Mouse (Mus musculus) limb, embryonic 11.5 days (tissue): ENCODE data around the gene Akap13. TPM values are rescaled to one million over a fixed set of nuclear protein-coding genes. Genes with fewer than 3 reads are reported as not detected.
"Not testable (repeated sequence)": the region's sequence is repeated elsewhere in the genome, so short reads cannot be mapped to it uniquely, and the experiment has no call there.

Experiments used
- ATAC-seq: fragments of 200-750 bp; cut with Nextera tagmentation; 2 replicates; pipeline ENCODE4 v1.8.0; 2017; ENCODE audit warnings: low read depth; ENCODE audit not compliant: insufficient number of reproducible peaks, low FRiP score, low TSS enrichment
- DNase-seq: peaks from one replicate; pipeline ENCODE4 v3.0.0-alpha.2; 2015; ENCODE audit warnings: low spot score
- H3K27ac ChIP-seq: fragments of 300-500 bp; sonication (generic); replicated peaks from 2 replicates; pipeline ENCODE4 v1.5.1; 2014; ENCODE audit warnings: low read depth, mild to moderate bottlenecking, low read length
- H3K27me3 ChIP-seq: fragments of 300-500 bp; sonication (generic); 2 replicates; pipeline ENCODE4 v1.6.1; 2014; ENCODE audit warnings: mild to moderate bottlenecking, low read length, mixed read lengths; ENCODE audit not compliant: control insufficient read depth, insufficient read depth
- H3K36me3 ChIP-seq: fragments of 300-500 bp; sonication (generic); 2 replicates; pipeline ENCODE4 v1.6.1; 2014; ENCODE audit warnings: mild to moderate bottlenecking, low read length, moderate library complexity, mixed read lengths; ENCODE audit not compliant: control insufficient read depth, insufficient read depth
- H3K4me1 ChIP-seq: fragments of 300-500 bp; sonication (generic); 2 replicates; pipeline ENCODE4 v1.6.1; 2014; ENCODE audit warnings: low read length, mixed read lengths; ENCODE audit not compliant: control insufficient read depth, insufficient read depth
- H3K4me2 ChIP-seq: fragments of 300-500 bp; sonication (generic); 2 replicates; pipeline ENCODE4 v1.6.1; 2014; ENCODE audit warnings: low read depth, mild to moderate bottlenecking, moderate library complexity; ENCODE audit not compliant: severe bottlenecking
- H3K4me3 ChIP-seq: fragments of 300-500 bp; sonication (generic); 2 replicates; pipeline ENCODE4 v1.5.1; 2014; ENCODE audit warnings: low read depth, low read length
- H3K9ac ChIP-seq: fragments of 300-500 bp; sonication (generic); 2 replicates; pipeline ENCODE4 v1.6.1; 2014; ENCODE audit warnings: mild to moderate bottlenecking, low read length
- H3K9me3 ChIP-seq: fragments of 300-500 bp; sonication (generic); 2 replicates; pipeline ENCODE4 v1.6.1; 2016; ENCODE audit warnings: low read length; ENCODE audit not compliant: control insufficient read depth
- WGBS: fragments of 180-500 bp; shearing (Covaris S2); extraction: QIAGEN DNeasy Blood & Tissue Kit; methylation state at CpG from one replicate; pipeline ENCODE4 v1.1.7; 2014; 5-methylcytosine and 5-hydroxymethylcytosine counted together
- polyA plus RNA-seq: library from polyadenylated mRNA; unstranded; fragments of >200 nt; fragmentation: Nextera tagmentation; extraction: Ambion mirVana; gene quantifications from 2 replicates; pipeline ENCODE4 v1.2.1, GENCODE M21; 2014

Gene Akap13
- polyA plus RNA-seq, 1 experiment from 2014 or later = 32.7 TPM

DNA sequence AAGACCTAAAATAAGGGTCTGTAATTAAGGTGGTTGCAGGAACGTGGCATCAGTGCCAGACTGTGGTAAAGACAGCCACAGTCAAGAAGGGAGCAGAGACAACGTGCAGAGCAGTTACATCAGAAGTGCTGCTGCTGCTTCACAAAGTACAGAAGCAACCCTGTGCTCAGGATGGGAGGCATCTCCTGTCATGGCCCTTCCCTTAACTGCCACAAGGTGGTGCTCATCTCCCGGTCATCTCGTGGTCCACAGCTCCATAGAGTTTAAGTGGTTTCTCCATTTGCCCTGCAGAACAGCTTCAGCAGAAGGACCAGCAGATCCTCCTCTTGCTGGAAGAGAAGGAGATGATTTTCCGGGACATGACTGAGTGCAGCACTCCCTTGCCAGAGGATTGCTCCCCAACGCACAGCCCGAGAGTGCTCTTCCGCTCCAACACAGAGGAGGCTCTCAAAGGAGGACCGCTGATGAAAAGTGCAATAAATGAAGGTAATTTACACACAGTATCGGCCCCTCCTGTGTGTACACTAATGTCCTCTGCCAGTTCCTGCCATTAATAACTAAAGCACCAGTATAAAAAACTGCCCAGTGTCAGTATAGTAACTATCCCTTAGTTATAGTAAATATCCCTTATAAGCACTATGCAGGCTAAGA lies 283.9 kb downstream of the Akap13 start:
- H3K4me1 ChIP-seq = no peaks in the 10 kb centered on the region
- H3K4me2 ChIP-seq = no peak overlapping the region
- H3K36me3 ChIP-seq = peaks cover 2% of the 10 kb centered on the region; the same call in 1 of the 2 replicates
- no peaks in the 10 kb centered on the region for H3K27me3 ChIP-seq
- ATAC-seq (no peak; the same call in 1 of the 2 replicates), DNase-seq (peak; percentile 64)
- H3K9ac ChIP-seq = no peak overlapping the region
- no peaks in the 10 kb centered on the region for H3K9me3 ChIP-seq
- WGBS = 53% methylated on average over 10 of the region's 10 CpGs
- no peak overlapping the region for H3K4me3 ChIP-seq
- no peak overlapping the region for H3K27ac ChIP-seq

DNA sequence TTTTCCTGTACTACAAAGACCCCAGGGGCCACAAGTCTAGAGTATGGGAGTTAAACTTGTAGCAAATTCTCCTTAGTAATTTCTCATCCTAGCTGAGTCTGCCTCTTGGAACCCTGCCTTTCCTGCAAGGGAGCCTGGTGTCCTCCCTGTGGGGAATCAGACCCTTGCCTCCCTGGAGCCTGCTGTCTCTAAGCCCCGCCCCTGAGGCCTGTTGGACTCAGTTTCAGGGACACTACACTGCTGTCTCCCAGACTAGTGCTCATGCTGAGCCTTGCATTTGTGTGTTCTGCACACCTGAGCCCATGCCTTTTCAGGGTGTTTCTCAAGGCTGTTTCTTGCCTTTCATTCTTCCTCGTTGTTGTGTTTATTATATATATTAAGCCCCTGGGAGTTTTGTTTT lies 289.2 kb downstream of the Akap13 start:
- H3K4me1 ChIP-seq = no peaks in the 10 kb centered on the region
- H3K36me3 ChIP-seq = peaks cover 10% of the 10 kb centered on the region; the same call in 1 of the 2 replicates
- ATAC-seq = no peak
- H3K27ac ChIP-seq = no peak overlapping the region
- WGBS = 60% methylated on average over 2 of the region's 2 CpGs
- no peaks in the 10 kb centered on the region for H3K27me3 ChIP-seq
- H3K9me3 ChIP-seq = no peaks in the 10 kb centered on the region
- H3K9ac ChIP-seq = no peak overlapping the region
- no peak for DNase-seq
- no peak overlapping the region for H3K4me3 ChIP-seq
- H3K4me2 ChIP-seq = no peak overlapping the region

DNA sequence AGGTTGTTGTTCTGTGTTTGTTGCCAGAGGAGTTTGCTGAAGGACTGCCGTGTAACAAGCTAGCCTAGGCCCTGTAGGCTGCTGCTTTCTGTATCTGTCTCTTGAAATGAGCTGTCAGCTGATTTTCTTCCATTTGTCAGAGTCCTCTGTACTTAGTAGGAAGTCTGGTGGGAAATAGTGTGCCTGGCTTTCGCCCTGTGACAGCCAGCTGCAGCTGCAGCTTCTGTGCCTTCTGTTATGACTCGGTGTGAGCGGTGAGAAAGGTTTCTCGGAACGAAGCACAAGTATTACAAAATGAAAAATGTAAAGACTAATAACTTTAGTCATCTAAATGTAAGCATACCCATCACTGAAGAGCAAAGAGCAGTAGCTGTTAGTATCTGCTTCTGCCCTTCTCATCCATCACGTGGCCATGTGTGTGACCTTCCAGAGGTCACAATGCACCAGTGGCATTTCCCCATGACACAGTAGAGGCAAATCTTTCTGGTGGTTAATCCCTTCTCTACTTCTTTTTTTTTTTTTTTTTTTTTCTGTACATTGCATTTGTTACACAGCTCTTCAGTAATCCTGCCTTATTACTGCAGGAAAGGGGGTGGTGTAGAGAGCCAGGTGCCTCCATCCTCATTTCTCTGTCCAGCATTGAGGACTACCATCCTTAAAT lies 289.8 kb downstream of the Akap13 start:
- no peaks in the 10 kb centered on the region for H3K4me1 ChIP-seq
- 69% methylated on average over 7 of the region's 7 CpGs for WGBS
- DNase-seq (no peak), ATAC-seq (no peak)
- H3K27ac ChIP-seq = no peak overlapping the region
- H3K27me3 ChIP-seq = no peaks in the 10 kb centered on the region
- no peaks in the 10 kb centered on the region for H3K9me3 ChIP-seq
- H3K9ac ChIP-seq = no peak overlapping the region
- H3K4me3 ChIP-seq = no peak overlapping the region
- H3K36me3 ChIP-seq = peaks cover 14% of the 10 kb centered on the region; the same call in 1 of the 2 replicates
- H3K4me2 ChIP-seq = no peak overlapping the region

DNA sequence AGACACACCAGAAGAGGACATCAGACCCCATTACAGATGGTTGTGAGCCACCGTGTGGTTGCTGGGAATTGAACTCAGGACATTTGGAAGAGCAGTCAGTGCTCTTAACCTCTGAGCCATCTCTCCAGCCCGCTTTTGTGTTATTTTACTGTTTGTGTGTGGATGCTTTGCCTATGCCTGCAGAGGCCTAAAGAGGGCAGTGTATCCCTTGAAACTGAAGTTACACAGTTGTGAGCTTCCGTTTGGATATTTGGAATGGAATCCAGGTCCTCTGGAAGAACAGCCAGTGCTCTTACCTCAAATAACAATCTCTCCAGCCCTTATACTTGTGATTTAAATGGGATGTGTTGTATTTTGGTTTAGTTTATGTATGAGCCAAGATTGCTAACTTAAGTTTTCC lies 290.6 kb downstream of the Akap13 start:
- H3K36me3 ChIP-seq = peaks cover 14% of the 10 kb centered on the region; the same call in 1 of the 2 replicates
- H3K9me3 ChIP-seq, H3K27ac ChIP-seq, H3K9ac ChIP-seq, H3K4me2 ChIP-seq, ATAC-seq, H3K27me3 ChIP-seq, H3K4me3 ChIP-seq, H3K4me1 ChIP-seq, DNase-seq: not testable (repeated sequence)
- 74% methylated on average over 3 of the region's 3 CpGs for WGBS

DNA sequence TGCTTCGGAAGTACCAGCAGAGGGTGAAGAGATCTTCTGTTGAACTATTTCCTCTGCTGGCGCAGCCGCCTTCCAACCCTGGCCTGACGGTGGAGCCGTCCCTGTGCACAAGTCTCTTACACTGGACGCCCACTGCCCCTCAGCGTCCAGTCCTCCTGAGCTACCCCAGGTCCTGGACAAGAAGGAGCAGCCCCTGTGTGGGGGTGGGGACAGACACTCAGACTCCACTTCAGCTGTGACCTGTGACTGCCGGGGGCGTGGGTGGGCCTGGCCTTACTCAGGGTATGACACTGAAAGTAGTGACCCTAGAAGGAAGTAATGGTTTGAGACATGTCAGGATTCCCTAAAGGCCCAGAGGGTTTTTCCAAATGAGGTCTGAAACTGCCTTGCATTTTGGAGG lies 295.2 kb downstream of the Akap13 start:
- no peak overlapping the region for H3K4me2 ChIP-seq
- no peaks in the 10 kb centered on the region for H3K27me3 ChIP-seq
- H3K27ac ChIP-seq = no peak overlapping the region
- 0 out of 2 replicates have a peak, but pooled peaks cover 3% of the 10 kb centered on the region for H3K4me1 ChIP-seq
- no peaks in the 10 kb centered on the region for H3K9me3 ChIP-seq
- DNase-seq = no peak
- ATAC-seq = no peak
- no peak overlapping the region for H3K9ac ChIP-seq
- no peak overlapping the region for H3K4me3 ChIP-seq
- 92% methylated on average over 9 of the region's 9 CpGs for WGBS
- peaks cover 14% of the 10 kb centered on the region; the same call in 1 of the 2 replicates for H3K36me3 ChIP-seq

DNA sequence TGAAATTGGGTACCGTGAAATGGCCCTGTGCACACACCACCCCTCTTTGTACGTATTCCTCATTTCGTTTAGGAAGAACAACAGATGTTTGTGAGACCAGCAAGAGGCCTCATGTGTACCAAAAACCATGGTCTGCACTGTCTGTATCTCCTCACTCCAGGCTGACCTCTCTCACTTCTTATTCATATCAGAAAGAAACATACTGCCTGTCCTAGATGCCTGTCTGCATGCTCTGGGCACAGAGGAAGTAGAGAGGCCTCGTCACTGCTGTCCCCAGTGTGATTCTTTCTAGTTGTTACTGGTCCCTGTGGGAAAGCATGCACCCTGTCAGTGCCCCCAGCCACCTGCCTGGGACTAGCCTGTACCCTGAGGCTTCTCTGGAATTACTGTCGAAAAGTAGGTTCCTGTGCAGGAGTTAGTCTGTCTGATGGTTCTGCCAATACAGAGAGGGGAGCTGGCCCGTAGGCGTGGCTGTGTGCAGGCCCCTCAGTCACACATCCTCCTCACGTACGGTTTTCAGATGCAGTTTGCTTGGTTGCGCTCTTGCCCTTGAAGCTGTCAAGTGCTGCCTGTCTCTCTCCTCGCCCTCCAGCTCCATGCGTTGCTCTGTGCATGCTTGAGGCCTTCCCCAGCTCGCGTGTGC lies 295.9 kb downstream of the Akap13 start:
- Histone ChIP-seq H3K9me3 (no peaks in the 10 kb centered on the region), H3K4me1 (0 out of 2 replicates have a peak, but pooled peaks cover 3% of the 10 kb centered on the region), H3K27ac (no peak overlapping the region), H3K4me3 (no peak overlapping the region), H3K9ac (no peak overlapping the region), H3K36me3 (peaks cover 14% of the 10 kb centered on the region; the same call in 1 of the 2 replicates), H3K27me3 (no peaks in the 10 kb centered on the region), H3K4me2 (no peak overlapping the region)
- 90% methylated on average over 14 of the region's 14 CpGs for WGBS
- no peak for ATAC-seq
- DNase-seq = no peak

DNA sequence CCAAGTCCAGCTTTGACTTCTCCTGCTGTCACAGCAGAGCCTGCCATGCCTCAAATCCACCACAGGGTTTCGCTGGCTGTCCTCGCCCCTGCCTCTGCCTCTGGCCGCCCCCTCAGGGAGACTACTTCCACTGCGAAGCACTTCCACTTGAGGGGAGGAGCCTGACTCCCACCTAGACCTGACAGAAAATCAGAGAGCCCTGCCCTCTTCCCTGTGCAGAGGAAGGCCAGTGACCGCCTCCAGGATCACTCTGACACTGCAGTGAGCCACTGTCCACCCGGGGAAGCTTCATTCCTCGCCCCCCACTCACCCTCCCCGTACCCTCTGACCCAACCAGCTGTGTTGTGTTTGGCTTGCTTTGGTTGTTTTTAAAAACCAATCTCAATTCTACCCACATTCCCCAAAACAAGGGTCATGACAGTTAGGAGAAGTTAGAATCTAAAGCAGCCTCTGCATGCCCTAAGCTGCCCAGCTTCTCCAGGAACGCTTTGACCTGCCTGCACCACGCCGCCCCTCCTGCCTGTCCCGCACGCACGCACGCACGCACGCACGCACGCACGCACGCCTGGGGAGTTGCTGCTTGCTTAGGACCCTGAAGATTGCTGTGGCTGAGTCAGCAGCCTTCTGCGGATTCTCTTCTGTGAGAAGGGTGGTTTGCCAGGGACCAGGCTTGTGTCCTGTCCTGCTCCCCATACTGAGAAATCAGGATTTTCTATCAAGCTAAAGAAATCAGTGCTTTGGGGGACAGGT lies 297.3 kb downstream of the Akap13 start:
- no peaks in the 10 kb centered on the region for H3K27me3 ChIP-seq
- 67% methylated on average over 22 of the region's 22 CpGs for WGBS
- ATAC-seq (no peak), DNase-seq (no peak)
- peaks cover 11% of the 10 kb centered on the region; the same call in 1 of the 2 replicates for H3K36me3 ChIP-seq
- no peaks in the 10 kb centered on the region for H3K9me3 ChIP-seq
- H3K9ac ChIP-seq = no peak overlapping the region; the same call in 1 of the 2 replicates
- no peak overlapping the region for H3K27ac ChIP-seq
- H3K4me2 ChIP-seq = no peak overlapping the region
- 0 out of 2 replicates have a peak, but pooled peaks cover 3% of the 10 kb centered on the region for H3K4me1 ChIP-seq
- H3K4me3 ChIP-seq = no peak overlapping the region
